Mouse (Mus musculus): ENCODE data around the gene Neu4. TPM values are rescaled to one million over a fixed set of nuclear protein-coding genes. Genes with fewer than 3 reads are reported as not detected.
"Not testable (repeated sequence)": the region's sequence is repeated elsewhere in the genome, so short reads cannot be mapped to it uniquely, and the experiment has no call there.

Gene Neu4
- total RNA-seq, 2 experiments from 2014 or later: 1.1 to 1.3 TPM

GRCm38 (mm10) chr1:94051104-94051503, 30.9 kb downstream of the Neu4 start:
- DNase-seq: no peak
- intact Hi-C loops (cut with DNase I): no loop called here

GRCm38 (mm10) chr1:94052373-94052772, 32.1 kb downstream of the Neu4 start, which contains the start of gene Pdcd1:
Gene Pdcd1, minus strand, starts transcription at chr1:94052553.
- intact Hi-C loops (cut with DNase I): no loop called here
- DNase-seq: no peak

GRCm38 (mm10) chr1:94053530-94054216, 33.4 kb downstream of the Neu4 start:
- intact Hi-C loops (cut with DNase I): no loop called here
- DNase-seq: no peak

GRCm38 (mm10) chr1:94054481-94054880, 34.2 kb downstream of the Neu4 start:
- DNase-seq: no peak

GRCm38 (mm10) chr1:94055966-94056365, 35.7 kb downstream of the Neu4 start:
- intact Hi-C loops (cut with DNase I): no loop called here

More at GRCm38 (mm10) chr1:94054481-94054880, 34.2 kb downstream of the Neu4 start:
- intact Hi-C loops (cut with DNase I): no loop called here

GRCm38 (mm10) chr1:94057401-94057800, 37.1 kb downstream of the Neu4 start:
- no peak for DNase-seq
- intact Hi-C loops (cut with DNase I): no loop called here

More at GRCm38 (mm10) chr1:94055966-94056365, 35.7 kb downstream of the Neu4 start:
- DNase-seq: no peak

GRCm38 (mm10) chr1:94058281-94058680, 38.0 kb downstream of the Neu4 start:
- intact Hi-C loops (cut with DNase I); DNase-seq: not testable (repeated sequence)

GRCm38 (mm10) chr1:94074756-94075155, 54.5 kb downstream of the Neu4 start:
- no peak for DNase-seq
- intact Hi-C loops (cut with DNase I): loop anchor here (10.0 kb wide), 2 partner anchors 90 to 240 kb away; no protein-coding TSS in a partner anchor

- intact Hi-C loops (cut with DNase I): loop anchor here (10.0 kb wide), 2 partner anchors 92 to 242 kb away; no protein-coding TSS in a partner anchor
- no peak for DNase-seq
These were observed 56.5 kb downstream of the Neu4 start for GRCm38 (mm10) chr1:94076702-94077101.

Other genes with a start within 250 kb of the Neu4 start
- gene Dtymk, start 218.5 kb upstream of the Neu4 start, total RNA-seq (2021): 10 to 100 TPM; 80.5 to 91.2 TPM
- 10 to 100 TPM in 1 of 2 experiments, 1 to 10 TPM in 1; 8.1 to 11.3 TPM for gene Ing5, start 216.5 kb upstream of the Neu4 start, total RNA-seq (2021)
- 10 to 100 TPM; 12.7 to 13.7 TPM for gene D2hgdh, start 195.5 kb upstream of the Neu4 start, total RNA-seq (2021)
- gene Gal3st2, start 159.1 kb upstream of the Neu4 start, total RNA-seq (2021): not detected
- gene Gal3st2b, start 102.1 kb upstream of the Neu4 start, total RNA-seq (2021): under 1 TPM; 0.36 to 0.44 TPM
- gene Gal3st2c, start 29.9 kb upstream of the Neu4 start, total RNA-seq (2021): under 1 TPM in 1 of 2 experiments, not detected in 1; 0.04 TPM
- under 1 TPM in 1 of 2 experiments, not detected in 1; 0.30 TPM for gene Pdcd1, start 32.1 kb downstream of the Neu4 start, total RNA-seq (2021)

All from left cerebral cortex, postnatal 4 days (tissue).